Mouse (Mus musculus) embryonic facial prominence, embryonic 11.5 days (tissue): ENCODE measurements around the gene Mansc1. TPM values are rescaled to one million over a fixed set of nuclear protein-coding genes. Genes with fewer than 3 reads are reported as not detected.

Experiments used
- ATAC-seq: fragments of 200-750 bp; cut with Nextera tagmentation; replicated peaks from 2 replicates; pipeline ENCODE4 v1.8.0; 2017; ENCODE audit warnings: low read depth; ENCODE audit not compliant: insufficient number of reproducible peaks, low FRiP score, low TSS enrichment
- DNase-seq: peaks from one replicate; pipeline ENCODE4 v3.0.0-alpha.2; 2015; ENCODE audit warnings: low spot score
- H3K27ac ChIP-seq: fragments of 300-500 bp; sonication (generic); replicated peaks from 2 replicates; pipeline ENCODE4 v1.5.1; 2014; ENCODE audit warnings: mild to moderate bottlenecking, low read depth, low read length, control low read depth
- H3K27me3 ChIP-seq: fragments of 300-500 bp; sonication (generic); 2 replicates; pipeline ENCODE4 v1.6.1; 2014; ENCODE audit warnings: mild to moderate bottlenecking, low read length, moderate library complexity, mixed read lengths; ENCODE audit not compliant: control insufficient read depth, insufficient read depth
- H3K36me3 ChIP-seq: fragments of 300-500 bp; sonication (generic); replicated peaks from 2 replicates; pipeline ENCODE4 v1.6.1; 2014; ENCODE audit warnings: low read depth, mild to moderate bottlenecking, low read length, moderate library complexity, mixed read lengths; ENCODE audit not compliant: control insufficient read depth, insufficient read depth
- H3K4me1 ChIP-seq: fragments of 300-500 bp; sonication (generic); 2 replicates; pipeline ENCODE4 v1.6.1; 2014; ENCODE audit warnings: low read length, mixed read lengths; ENCODE audit not compliant: control insufficient read depth, insufficient read depth
- H3K4me2 ChIP-seq: fragments of 300-500 bp; sonication (generic); 2 replicates; pipeline ENCODE4 v1.6.1; 2014; ENCODE audit warnings: low read depth, mild to moderate bottlenecking, control low read depth, low read length, moderate library complexity
- H3K4me3 ChIP-seq: fragments of 300-500 bp; sonication (generic); 2 replicates; pipeline ENCODE4 v1.5.1; 2014; ENCODE audit warnings: low read depth, low read length, control low read depth
- H3K9ac ChIP-seq: fragments of 300-500 bp; sonication (generic); replicated peaks from 2 replicates; pipeline ENCODE4 v1.6.1; 2014; ENCODE audit warnings: mild to moderate bottlenecking, control low read depth, low read length
- H3K9me3 ChIP-seq: fragments of 300-500 bp; sonication (generic); replicated peaks from 2 replicates; pipeline ENCODE4 v1.6.1; 2016; ENCODE audit warnings: mild to moderate bottlenecking, low read length, inconsistent platforms, mixed read lengths; ENCODE audit not compliant: control insufficient read depth
- WGBS: fragments of 180-500 bp; shearing (Covaris S2); extraction: QIAGEN DNeasy Blood & Tissue Kit; methylation state at CpG from one replicate; pipeline ENCODE4 v1.1.7; 2014; 5-methylcytosine and 5-hydroxymethylcytosine counted together
- polyA plus RNA-seq: library from polyadenylated mRNA; unstranded; fragments of >200 nt; fragmentation: Nextera tagmentation; extraction: Ambion mirVana; gene quantifications from 2 replicates; pipeline ENCODE4 v1.2.1, GENCODE M21; 2014

Gene Mansc1
- polyA plus RNA-seq, 1 experiment from 2014 or later, result 0.39 TPM

- no peaks in the 10 kb centered on the region for H3K27me3 ChIP-seq
- H3K4me3 ChIP-seq, result peak overlapping the region; percentile 97
- no peaks in the 10 kb centered on the region; the same call in 1 of the 2 replicates for H3K4me1 ChIP-seq
- H3K36me3 ChIP-seq, result no peaks in the 10 kb centered on the region
- ATAC-seq (no peak), DNase-seq (no peak)
- H3K27ac ChIP-seq, result peak overlapping the region; percentile 99; the same call in 1 of the 2 replicates
- peak overlapping the region; percentile 100 for H3K9ac ChIP-seq
- no peaks in the 10 kb centered on the region for H3K9me3 ChIP-seq
- 4% methylated on average over 19 of the region's 19 CpGs for WGBS
- peak overlapping the region; percentile 35 for H3K4me2 ChIP-seq
These were observed 66.6 kb downstream of the Mansc1 start for GRCm38 (mm10) chr6:134565606-134566247.

- DNase-seq, result no peak
- 67% methylated on average over 2 of the region's 2 CpGs for WGBS
- 0 out of 2 replicates have a peak overlapping the region, but pooled peaks have one; percentile 2 for H3K4me2 ChIP-seq
- peak overlapping the region; percentile 14; the same call in 1 of the 2 replicates for H3K4me3 ChIP-seq
- H3K36me3 ChIP-seq, result no peaks in the 10 kb centered on the region
- H3K9me3 ChIP-seq, result no peaks in the 10 kb centered on the region
- no peak overlapping the region for H3K27ac ChIP-seq
- H3K27me3 ChIP-seq, result no peaks in the 10 kb centered on the region
- no peak overlapping the region for H3K9ac ChIP-seq
- no peaks in the 10 kb centered on the region; the same call in 1 of the 2 replicates for H3K4me1 ChIP-seq
- ATAC-seq, result no peak
These were observed 67.7 kb downstream of the Mansc1 start for GRCm38 (mm10) chr6:134564539-134564938.

- no peaks in the 10 kb centered on the region for H3K27me3 ChIP-seq
- no peak overlapping the region for H3K27ac ChIP-seq
- H3K9ac ChIP-seq, result no peak overlapping the region
- no peak overlapping the region for H3K4me2 ChIP-seq
- 74% methylated on average over 3 of the region's 3 CpGs for whole genome bisulfite sequencing
- DNase-seq, result no peak
- H3K9me3 ChIP-seq, result no peaks in the 10 kb centered on the region
- no peak overlapping the region for H3K4me3 ChIP-seq
- H3K4me1 ChIP-seq, result no peaks in the 10 kb centered on the region
- ATAC-seq, result no peak
- no peaks in the 10 kb centered on the region for H3K36me3 ChIP-seq
These were observed 72.7 kb downstream of the Mansc1 start for GRCm38 (mm10) chr6:134559635-134560034.

Other genes starting within 250 kb of the Mansc1 start
- gene Bcl2l14, start 236.2 kb downstream of the Mansc1 start, polyA plus RNA-seq, result 0.61 and 0.79 TPM in 2 replicates
- gene Lrp6, start 65.5 kb downstream of the Mansc1 start, polyA plus RNA-seq, result 32.9 and 33.6 TPM in 2 replicates
- 19.6 and 20.9 TPM in 2 replicates for gene Borcs5, start 7.0 kb upstream of the Mansc1 start, polyA plus RNA-seq
- 15.4 and 17.7 TPM in 2 replicates for gene Dusp16, start 160.1 kb upstream of the Mansc1 start, polyA plus RNA-seq
- gene Crebl2, start 197.7 kb upstream of the Mansc1 start, polyA plus RNA-seq, result 0.96 and 1.1 TPM in 2 replicates